Mouse (Mus musculus): ENCODE results near the gene Nmur1. TPM values are rescaled to one million over a fixed set of nuclear protein-coding genes. Genes with fewer than 3 reads are reported as not detected.
"Not testable (repeated sequence)": the region's sequence is repeated elsewhere in the genome, so short reads cannot be mapped to it uniquely, and the experiment has no call there.

Nmur1 gene
- polyA plus RNA-seq, 1 experiment from 2014 or later: not detected

DNA sequence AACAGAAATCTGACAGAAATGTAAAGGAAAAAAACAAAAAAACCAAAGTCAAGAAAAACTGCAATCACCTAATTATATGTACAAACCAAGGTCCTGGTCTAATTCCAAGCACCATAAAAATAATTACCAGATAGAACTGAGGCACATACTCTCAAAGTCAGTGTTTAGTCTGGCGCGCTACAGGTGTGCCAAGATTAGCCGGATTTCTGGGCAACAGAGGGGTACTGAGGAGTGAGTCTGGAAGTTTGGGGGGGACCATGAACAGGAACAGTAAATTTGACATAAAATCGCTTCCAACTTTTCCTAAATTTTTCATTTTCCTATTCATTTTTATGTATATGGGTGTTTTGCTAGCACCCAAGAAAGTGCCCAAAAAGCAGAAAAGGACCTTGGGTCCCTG lies 80.1 kb downstream of the Nmur1 start:
- Histone ChIP-seq H3K9me3 (replicated peaks) (no peaks in the 10 kb centered on the region), H3K36me3 (peaks cover 67% of the 10 kb centered on the region), H3K27ac (replicated peaks) (no peak overlapping the region), H3K27me3 (ENCODE audit: low read depth, poor library complexity, severe bottlenecking) (no peaks in the 10 kb centered on the region), H3K4me3 (no peak overlapping the region), H3K4me1 (no peaks in the 10 kb centered on the region)
- no peak for DNase-seq (ENCODE audit: low spot score)
- WGBS: 94% methylated on average over 4 of the region's 4 CpGs

DNA sequence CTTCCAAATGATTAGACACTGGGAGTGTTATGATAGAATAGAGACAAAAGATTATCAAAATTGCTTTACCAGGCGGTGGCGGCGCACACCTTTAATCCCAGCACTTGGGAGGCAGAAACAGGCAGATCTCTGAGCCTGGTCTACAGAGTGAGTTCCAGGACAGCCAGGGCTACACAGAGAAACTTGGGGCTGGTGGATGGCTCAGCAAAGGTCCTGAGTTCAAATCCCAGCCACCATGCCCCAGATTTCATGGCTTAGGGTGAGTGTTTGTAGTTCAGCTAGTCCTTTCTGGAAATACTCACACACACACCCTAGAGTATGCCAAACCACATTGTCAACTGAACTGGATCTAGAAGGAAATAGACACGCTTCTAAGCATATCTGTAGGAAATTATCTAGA lies 81.0 kb downstream of the Nmur1 start:
- 95% methylated on average over 4 of the region's 4 CpGs for WGBS
- Histone ChIP-seq H3K4me1 (no peaks in the 10 kb centered on the region), H3K9me3 (replicated peaks) (no peaks in the 10 kb centered on the region), H3K27me3 (ENCODE audit: low read depth, poor library complexity, severe bottlenecking) (no peaks in the 10 kb centered on the region), H3K4me3 (no peak overlapping the region), H3K36me3 (peaks cover 58% of the 10 kb centered on the region), H3K27ac (replicated peaks) (no peak overlapping the region)
- no peak for DNase-seq (ENCODE audit: low spot score)

DNA sequence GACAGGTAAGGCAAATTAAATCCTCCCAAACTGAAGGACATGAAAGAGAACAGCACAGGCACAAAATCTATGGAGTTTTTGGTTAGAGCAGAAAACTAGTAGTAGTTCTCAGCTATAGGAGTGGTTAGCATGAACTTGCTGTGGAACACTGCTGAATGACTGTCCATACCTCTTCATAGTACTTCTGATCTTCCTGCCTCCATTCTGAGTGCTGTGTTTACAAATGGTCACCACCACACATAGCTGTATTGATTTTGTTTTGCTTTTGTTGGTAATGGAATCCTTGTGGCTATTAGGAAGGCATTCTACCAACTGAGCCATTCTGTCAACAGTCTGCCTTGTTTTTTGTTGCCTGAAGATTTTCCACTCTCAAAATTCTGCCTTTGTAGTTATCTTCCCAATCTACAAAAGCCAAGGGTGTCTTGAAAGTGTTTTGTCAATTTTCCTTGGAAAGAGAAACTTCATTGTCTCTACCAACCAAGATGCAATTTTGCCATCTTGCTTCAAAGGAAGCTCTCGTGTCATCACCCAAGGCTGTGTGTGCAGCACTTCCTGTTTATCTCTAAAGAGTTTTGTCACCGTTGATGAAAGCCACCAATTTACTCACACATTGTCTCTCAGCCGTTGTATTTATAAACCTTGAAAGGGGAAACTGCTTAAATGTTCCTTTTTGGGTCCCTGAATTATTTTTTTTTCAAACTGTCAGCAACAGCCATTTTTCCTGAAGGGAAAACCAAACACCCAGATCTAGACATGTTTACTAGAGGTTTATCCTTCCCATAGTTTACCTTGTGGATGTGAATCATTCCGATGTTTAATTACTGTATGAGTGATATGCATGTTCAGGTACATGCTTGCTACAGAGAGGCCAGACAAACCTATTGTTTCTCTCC lies 81.8 kb downstream of the Nmur1 start:
- H3K4me3 ChIP-seq: no peak overlapping the region
- peaks cover 49% of the 10 kb centered on the region for H3K36me3 ChIP-seq
- DNase-seq (ENCODE audit: low spot score): no peak
- H3K9me3 ChIP-seq (replicated peaks): no peaks in the 10 kb centered on the region
- no peaks in the 10 kb centered on the region for H3K27me3 ChIP-seq (ENCODE audit: low read depth, poor library complexity, severe bottlenecking)
- WGBS: 82% methylated on average over 4 of the region's 4 CpGs
- no peak overlapping the region for H3K27ac ChIP-seq (replicated peaks)
- no peaks in the 10 kb centered on the region for H3K4me1 ChIP-seq

DNA sequence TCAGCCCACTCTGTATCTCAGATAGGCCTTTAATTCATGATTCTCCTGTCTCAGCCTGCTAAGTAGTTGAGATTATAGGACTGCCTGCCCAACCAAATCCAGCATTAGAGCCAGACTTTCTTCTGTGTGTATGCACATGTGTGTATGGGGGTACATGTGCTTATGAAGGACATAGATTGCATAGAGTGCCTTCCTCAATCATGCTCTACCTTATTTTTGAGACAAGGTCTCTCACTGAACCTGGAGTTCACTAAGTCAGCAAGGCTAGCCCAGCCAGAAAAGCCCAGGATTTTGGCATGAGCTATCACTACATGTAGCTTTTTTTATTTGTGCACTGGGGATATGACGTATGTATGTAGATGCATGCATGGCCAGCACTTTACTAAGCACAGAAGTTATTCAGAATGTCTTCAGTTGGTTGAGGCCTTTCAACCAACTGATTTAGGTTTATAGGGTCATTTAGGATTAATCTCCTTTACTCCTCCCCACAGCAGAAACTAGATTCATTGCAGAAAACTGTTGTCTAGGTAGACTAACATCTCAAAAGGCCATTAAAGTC lies 82.9 kb downstream of the Nmur1 start:
- Histone ChIP-seq H3K36me3 (peaks cover 39% of the 10 kb centered on the region), H3K4me3 (no peak overlapping the region), H3K9me3 (replicated peaks) (no peaks in the 10 kb centered on the region), H3K4me1 (no peaks in the 10 kb centered on the region), H3K27ac (replicated peaks) (no peak overlapping the region), H3K27me3 (ENCODE audit: low read depth, poor library complexity, severe bottlenecking) (no peaks in the 10 kb centered on the region)
- DNase-seq (ENCODE audit: low spot score): no peak
- 94% methylated on average over 1 of the region's 1 CpGs for WGBS

DNA sequence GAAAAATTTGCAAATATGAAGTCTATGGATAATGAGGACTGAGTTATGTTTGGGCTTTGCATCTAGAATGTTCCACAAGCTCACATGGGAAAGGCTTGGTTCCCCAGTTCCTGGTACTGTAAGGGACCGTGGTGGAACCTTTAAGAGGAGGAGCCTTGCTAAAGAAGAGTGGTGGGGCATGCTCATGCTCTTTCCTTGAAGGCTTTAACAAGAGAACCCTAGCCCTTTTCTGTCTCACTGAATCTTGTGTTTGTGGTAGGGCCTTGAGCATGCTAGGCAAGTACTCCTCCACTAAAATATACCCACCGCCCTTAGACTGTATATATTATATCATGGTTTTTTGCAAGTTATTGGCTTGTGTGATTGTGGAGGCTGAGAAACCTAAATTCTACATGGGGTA lies 83.7 kb downstream of the Nmur1 start:
- no peak for DNase-seq (ENCODE audit: low spot score)
- Histone ChIP-seq H3K9me3 (replicated peaks) (no peaks in the 10 kb centered on the region), H3K27ac (replicated peaks) (no peak overlapping the region), H3K27me3 (ENCODE audit: low read depth, poor library complexity, severe bottlenecking) (no peaks in the 10 kb centered on the region), H3K4me1 (no peaks in the 10 kb centered on the region), H3K4me3 (no peak overlapping the region), H3K36me3 (peaks cover 31% of the 10 kb centered on the region)
- WGBS: 90% methylated on average over 2 of the region's 2 CpGs

DNA sequence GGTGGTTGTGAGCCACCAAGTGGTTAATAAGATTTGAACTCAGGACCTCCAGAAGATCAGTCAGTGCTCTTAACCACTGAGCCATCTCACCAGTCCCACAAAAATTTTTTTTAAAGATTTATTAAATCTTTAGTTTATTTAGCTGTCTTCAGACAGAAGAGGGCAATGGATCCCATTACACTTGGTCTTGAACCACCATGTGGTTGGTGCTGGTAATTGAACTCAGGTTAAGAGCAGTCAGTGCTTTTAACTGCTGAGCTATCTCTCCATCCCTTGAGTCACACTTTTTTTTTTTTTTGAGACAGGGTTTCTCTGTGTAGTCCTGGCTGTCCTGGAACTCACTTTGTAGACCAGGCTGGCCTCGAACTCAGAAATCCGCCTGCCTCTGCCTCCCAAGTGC lies 84.9 kb downstream of the Nmur1 start:
- DNase-seq (ENCODE audit: low spot score); H3K27ac ChIP-seq (replicated peaks); H3K9me3 ChIP-seq (replicated peaks); H3K4me1 ChIP-seq; H3K27me3 ChIP-seq (ENCODE audit: low read depth, poor library complexity, severe bottlenecking); H3K4me3 ChIP-seq: not testable (repeated sequence)
- H3K36me3 ChIP-seq: peaks cover 18% of the 10 kb centered on the region
- 85% methylated on average over 2 of the region's 2 CpGs for WGBS

DNA sequence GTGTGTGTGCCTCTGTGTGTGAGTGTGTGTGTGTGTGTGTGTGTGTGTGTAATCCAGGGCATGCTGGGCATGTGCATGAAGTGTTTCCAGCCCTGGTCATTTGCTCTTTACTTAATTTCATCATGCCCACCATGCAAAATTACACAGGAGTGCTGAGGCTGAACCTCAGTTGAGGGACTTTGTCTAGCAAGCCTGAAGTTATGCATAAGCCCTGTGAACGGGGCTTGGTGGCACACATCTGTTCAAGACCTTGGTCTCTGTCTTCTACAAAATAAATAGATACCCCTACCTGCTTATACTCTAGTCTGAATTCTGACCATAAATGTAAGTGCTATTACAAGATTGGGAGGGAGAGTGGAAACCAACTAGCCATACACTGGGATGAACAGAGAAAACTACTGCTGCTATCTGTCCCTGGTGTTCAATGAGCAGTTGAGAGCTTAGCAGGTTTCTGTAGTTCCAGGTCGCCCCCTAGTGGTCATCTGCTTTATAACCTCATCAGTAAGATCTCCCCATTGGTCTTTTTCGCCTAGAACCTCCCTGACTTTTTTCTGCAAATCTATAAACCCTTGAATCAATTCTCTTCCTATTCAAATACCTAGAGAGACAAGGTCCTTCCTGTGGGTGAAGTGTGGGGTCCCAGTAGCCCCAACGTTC lies 86.7 kb downstream of the Nmur1 start:
- Histone ChIP-seq H3K9me3 (replicated peaks) (no peaks in the 10 kb centered on the region), H3K4me1 (no peaks in the 10 kb centered on the region), H3K27me3 (ENCODE audit: low read depth, poor library complexity, severe bottlenecking) (no peaks in the 10 kb centered on the region), H3K27ac (replicated peaks) (no peak overlapping the region), H3K4me3 (no peak overlapping the region), H3K36me3 (0 out of 2 replicates have a peak, but pooled peaks cover 3% of the 10 kb centered on the region)
- 32% methylated on average over 4 of the region's 4 CpGs for WGBS
- DNase-seq (ENCODE audit: low spot score): peak; percentile 73

DNA sequence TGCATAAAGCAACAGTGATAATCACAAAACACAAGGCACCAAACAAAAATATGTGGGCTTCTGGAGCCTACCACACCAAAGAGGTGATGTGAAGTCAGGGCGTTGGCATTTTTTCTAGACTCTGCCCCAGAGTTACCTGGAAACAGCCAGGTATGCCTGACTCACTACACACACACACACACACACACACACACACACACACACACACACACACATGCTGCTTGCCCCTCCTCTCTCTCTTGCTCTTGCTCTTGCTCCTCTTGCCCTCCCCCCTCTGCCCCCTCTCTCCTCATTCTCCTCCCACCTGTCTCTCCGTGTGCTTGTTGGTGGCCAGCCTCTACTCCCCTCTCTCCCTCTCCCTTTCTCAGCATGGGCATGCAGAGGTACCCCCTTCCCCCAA lies 89.7 kb downstream of the Nmur1 start:
- no peak overlapping the region for H3K4me3 ChIP-seq
- no peaks in the 10 kb centered on the region for H3K36me3 ChIP-seq
- H3K9me3 ChIP-seq (replicated peaks): no peaks in the 10 kb centered on the region
- H3K27me3 ChIP-seq (ENCODE audit: low read depth, poor library complexity, severe bottlenecking): no peaks in the 10 kb centered on the region
- no peak for DNase-seq (ENCODE audit: low spot score)
- H3K4me1 ChIP-seq: no peaks in the 10 kb centered on the region
- 45% methylated on average over 2 of the region's 2 CpGs for WGBS
- no peak overlapping the region for H3K27ac ChIP-seq (replicated peaks)

Small RNA genes lying within 50 kb of the gene (microRNA-seq; reads per million reads assigned to microRNA genes)
- 43.4 reads per million, percentile 40 among the genes with 10 or more reads in this experiment for gene mmu-mir-3535

Other genes starting within 250 kb of the Nmur1 start
- 3.7 and 4.2 TPM in 2 replicates for gene B3gnt7, start 123.4 kb downstream of the Nmur1 start, polyA plus RNA-seq (2016; fragmentation: Nextera tagmentation; extraction: Ambion mirVana)
- 447 and 502 TPM in 2 replicates for gene Ncl, start 66.8 kb downstream of the Nmur1 start, polyA plus RNA-seq (2016; fragmentation: Nextera tagmentation; extraction: Ambion mirVana)
- gene Tex44, start 101 bp upstream of the Nmur1 start, polyA plus RNA-seq (2016; fragmentation: Nextera tagmentation; extraction: Ambion mirVana): 0.07 and 0.11 TPM in 2 replicates
- gene Ptma, start 100.5 kb upstream of the Nmur1 start, polyA plus RNA-seq (2016; fragmentation: Nextera tagmentation; extraction: Ambion mirVana): 2,732 and 2,904 TPM in 2 replicates
- 78.3 and 78.9 TPM in 2 replicates for gene Pde6d, start 156.4 kb upstream of the Nmur1 start, polyA plus RNA-seq (2016; fragmentation: Nextera tagmentation; extraction: Ambion mirVana)
- gene Cops7b, start 156.7 kb upstream of the Nmur1 start, polyA plus RNA-seq (2016; fragmentation: Nextera tagmentation; extraction: Ambion mirVana): 72.3 and 73.5 TPM in 2 replicates
- 0.94 and 1.9 TPM in 2 replicates for gene Nppc, start 244.3 kb upstream of the Nmur1 start, polyA plus RNA-seq (2016; fragmentation: Nextera tagmentation; extraction: Ambion mirVana)